Mouse (Mus musculus): ENCODE data around the gene Faah. TPM values are rescaled to one million over a fixed set of nuclear protein-coding genes. Genes with fewer than 3 reads are reported as not detected.
A peak's percentile ranks its signal among the peaks of the same experiment; 100 is the strongest.

Faah gene
- total RNA-seq, 1 experiment from 2014 or later, result 15.8 TPM

DNA sequence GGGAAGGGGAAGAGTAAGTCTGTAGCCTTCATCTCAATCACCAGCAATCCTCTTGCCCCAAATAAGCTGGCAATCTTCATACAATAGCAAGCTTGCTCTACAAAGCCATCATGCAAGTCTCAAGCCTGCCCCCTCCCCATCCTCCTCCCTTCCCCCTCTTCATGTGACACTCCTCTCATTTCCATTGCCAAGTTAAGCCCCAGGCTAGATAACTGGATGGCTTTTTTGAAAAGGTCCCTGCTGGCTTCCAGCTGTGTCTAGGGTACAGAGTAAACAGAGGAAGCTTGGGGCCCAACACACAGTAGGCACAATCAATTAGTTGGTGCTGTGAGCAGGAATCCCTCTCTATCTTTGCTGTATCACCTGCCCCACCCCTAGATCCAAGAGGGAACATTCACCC, 58.2 kb downstream of the Faah start:
- ATAC-seq (ENCODE audit: extremely low read depth, insufficient number of reproducible peaks, low FRiP score, poor library complexity, severe bottlenecking), result no peak

GRCm38 (mm10) chr4:115955494-115955775, 62.3 kb downstream of the Faah start:
- ATAC-seq (ENCODE audit: extremely low read depth, insufficient number of reproducible peaks, low FRiP score, poor library complexity, severe bottlenecking), result no peak

- no peak for ATAC-seq (ENCODE audit: extremely low read depth, insufficient number of reproducible peaks, low FRiP score, poor library complexity, severe bottlenecking)
Observed at GRCm38 (mm10) chr4:115954656-115955493, 62.9 kb downstream of the Faah start.

DNA sequence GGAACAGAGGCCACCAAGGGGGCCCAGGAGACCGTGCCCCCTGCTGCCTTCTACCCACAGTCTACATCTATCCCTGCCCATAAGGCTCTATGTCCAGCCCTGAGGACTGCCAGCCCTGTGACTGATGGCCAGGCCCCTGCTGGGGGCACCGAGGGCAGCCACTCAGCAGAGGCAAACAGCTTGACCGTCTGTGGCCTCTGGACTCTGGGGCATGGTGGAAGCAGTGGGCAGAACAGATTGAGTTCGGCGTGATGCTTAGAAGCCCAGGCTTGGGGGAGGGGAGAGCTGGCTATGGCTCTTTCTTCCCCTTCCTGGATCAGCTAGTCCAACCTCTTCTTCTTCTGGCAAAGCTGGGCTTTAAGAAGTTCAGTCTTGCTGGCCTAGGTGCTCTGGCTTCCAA, 64.2 kb downstream of the Faah start:
- ATAC-seq (ENCODE audit: extremely low read depth, insufficient number of reproducible peaks, low FRiP score, poor library complexity, severe bottlenecking), result no peak

- peak; percentile 51; the same call in 1 of the 2 replicates for ATAC-seq (ENCODE audit: extremely low read depth, insufficient number of reproducible peaks, low FRiP score, poor library complexity, severe bottlenecking)
Observed at GRCm38 (mm10) chr4:115952758-115953157, 65.0 kb downstream of the Faah start.

GRCm38 (mm10) chr4:115943669-115944314, 73.9 kb downstream of the Faah start:
- ATAC-seq (ENCODE audit: extremely low read depth, insufficient number of reproducible peaks, low FRiP score, poor library complexity, severe bottlenecking), result no peak

GRCm38 (mm10) chr4:115941242-115941820, 76.4 kb downstream of the Faah start:
- no peak for ATAC-seq (ENCODE audit: extremely low read depth, insufficient number of reproducible peaks, low FRiP score, poor library complexity, severe bottlenecking)

- no peak for ATAC-seq (ENCODE audit: extremely low read depth, insufficient number of reproducible peaks, low FRiP score, poor library complexity, severe bottlenecking)
Observed at GRCm38 (mm10) chr4:115940681-115941080, 77.0 kb downstream of the Faah start.

GRCm38 (mm10) chr4:115939295-115940102, 78.2 kb downstream of the Faah start, which contains the start of gene Dmbx1:
Dmbx1 (minus strand) TSS chr4:115939926.
- ATAC-seq (ENCODE audit: extremely low read depth, insufficient number of reproducible peaks, low FRiP score, poor library complexity, severe bottlenecking), result no peak

DNA sequence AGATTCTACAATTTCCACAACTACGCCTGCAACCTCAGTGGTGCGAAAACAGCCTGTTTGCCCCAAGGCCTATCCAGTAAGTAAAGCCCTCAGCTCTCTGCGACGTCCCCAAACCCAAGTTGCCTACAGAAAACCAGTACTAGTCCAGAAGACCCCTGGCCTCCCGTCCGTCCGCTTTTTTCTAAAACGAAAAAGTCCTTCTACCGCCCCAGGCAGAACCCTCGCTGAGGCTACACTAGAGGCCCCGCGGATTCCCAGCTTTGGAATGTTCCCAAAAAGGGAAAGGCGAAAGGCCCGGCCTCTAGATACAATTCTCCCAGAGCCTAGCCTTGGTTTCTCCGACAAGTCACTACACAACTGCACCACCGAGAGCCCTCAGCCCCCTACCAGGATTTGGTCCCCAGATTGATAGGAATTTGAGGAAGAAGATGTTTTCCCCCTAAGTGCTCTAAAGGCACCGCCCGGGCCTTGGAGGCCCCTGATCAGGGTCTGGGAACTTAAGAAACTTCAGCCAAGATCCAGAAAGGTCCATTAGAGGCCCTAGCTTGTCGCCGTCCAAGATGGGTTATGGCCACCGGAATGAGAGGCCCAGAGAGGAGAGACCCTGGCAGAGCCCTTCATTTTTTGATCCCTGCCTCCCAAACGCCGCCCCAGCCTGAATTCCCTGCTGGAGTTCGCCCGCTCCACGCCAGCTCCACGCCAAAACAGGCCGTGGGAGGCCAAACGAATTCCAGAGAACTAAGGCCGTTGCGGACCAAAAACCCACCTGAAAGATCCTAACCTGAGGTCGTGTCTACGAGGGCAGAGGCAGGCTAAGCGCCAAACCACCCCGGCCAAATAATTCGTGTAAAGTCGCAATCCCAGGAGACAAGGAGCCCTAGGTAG, 79.2 kb downstream of the Faah start:
- no peak for ATAC-seq (ENCODE audit: extremely low read depth, insufficient number of reproducible peaks, low FRiP score, poor library complexity, severe bottlenecking)

DNA sequence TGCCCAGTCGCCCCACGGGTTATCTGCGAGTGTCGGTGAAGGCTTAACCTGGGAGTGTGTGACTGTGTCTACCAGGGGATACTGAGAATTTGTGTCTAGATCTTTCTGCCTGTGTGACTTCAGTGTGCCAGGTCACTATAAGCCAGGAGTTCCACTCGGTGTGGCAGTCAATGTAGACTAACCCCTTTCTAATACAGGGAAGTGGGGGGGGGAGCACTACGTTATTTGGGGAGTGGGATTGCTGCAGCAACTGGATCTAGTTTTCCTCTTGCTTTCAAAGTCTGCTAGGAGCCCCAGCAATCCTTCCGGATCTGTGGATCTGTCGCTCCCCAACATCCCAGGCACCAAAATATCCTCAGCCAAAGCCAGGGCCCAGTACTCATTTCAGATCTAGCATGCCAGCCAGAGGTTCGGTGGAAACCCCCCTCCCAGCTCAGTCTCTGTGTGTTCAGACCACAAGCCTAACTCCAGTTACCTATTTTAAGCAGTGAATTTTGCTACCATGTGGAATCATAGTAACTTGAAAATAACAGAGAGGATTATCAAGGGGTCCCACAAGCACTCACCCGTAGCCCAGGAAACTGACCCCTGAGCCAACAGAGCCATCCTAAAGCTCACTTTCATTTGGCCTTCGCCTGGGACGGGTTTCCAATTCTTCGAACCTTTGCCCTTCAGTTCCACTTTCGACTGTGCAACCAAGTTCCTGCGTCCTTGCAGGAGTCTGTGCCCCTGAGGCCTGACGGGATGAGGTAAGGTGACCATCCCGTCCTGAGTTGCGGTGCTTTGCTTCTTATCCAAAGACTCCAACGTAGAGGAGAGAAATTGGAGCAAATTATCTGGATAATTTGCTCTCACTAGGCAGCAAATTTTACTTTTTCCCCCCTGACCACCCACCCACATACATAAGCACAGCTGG, 80.4 kb downstream of the Faah start:
- no peak for ATAC-seq (ENCODE audit: extremely low read depth, insufficient number of reproducible peaks, low FRiP score, poor library complexity, severe bottlenecking)

- no peak for ATAC-seq (ENCODE audit: extremely low read depth, insufficient number of reproducible peaks, low FRiP score, poor library complexity, severe bottlenecking)
Observed at GRCm38 (mm10) chr4:115936646-115937045, 81.1 kb downstream of the Faah start.

- no peak for ATAC-seq (ENCODE audit: extremely low read depth, insufficient number of reproducible peaks, low FRiP score, poor library complexity, severe bottlenecking)
Observed at GRCm38 (mm10) chr4:115935835-115936581, 81.7 kb downstream of the Faah start.

DNA sequence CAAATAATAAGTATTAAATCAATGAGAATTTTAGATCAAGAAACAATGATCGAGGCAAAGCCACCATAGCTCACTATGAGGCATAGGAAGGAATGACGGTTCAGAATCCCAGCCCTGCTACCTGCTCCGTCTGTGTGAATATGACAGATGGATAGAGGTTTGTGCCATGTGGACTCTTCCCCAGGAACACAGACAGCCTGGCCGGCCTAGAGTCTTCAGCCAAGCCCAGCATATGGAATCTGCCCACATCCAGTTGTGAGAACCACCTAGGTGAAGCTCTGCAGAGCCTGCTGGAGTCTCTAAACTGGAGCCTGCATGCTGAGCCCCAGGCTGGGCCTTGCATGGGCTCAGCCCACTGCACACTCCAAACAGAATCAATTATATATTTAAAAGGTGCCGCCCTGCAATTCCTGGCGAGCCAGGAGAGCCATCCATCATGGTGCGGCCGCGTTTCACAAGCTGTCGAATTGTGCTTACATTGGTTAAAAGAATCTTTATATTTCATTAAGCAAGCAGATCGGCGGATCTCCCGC, 86.1 kb downstream of the Faah start:
- ATAC-seq (ENCODE audit: extremely low read depth, insufficient number of reproducible peaks, low FRiP score, poor library complexity, severe bottlenecking), result no peak

- ATAC-seq (ENCODE audit: extremely low read depth, insufficient number of reproducible peaks, low FRiP score, poor library complexity, severe bottlenecking), result no peak
Observed at GRCm38 (mm10) chr4:115927637-115928036, 90.1 kb downstream of the Faah start.

DNA sequence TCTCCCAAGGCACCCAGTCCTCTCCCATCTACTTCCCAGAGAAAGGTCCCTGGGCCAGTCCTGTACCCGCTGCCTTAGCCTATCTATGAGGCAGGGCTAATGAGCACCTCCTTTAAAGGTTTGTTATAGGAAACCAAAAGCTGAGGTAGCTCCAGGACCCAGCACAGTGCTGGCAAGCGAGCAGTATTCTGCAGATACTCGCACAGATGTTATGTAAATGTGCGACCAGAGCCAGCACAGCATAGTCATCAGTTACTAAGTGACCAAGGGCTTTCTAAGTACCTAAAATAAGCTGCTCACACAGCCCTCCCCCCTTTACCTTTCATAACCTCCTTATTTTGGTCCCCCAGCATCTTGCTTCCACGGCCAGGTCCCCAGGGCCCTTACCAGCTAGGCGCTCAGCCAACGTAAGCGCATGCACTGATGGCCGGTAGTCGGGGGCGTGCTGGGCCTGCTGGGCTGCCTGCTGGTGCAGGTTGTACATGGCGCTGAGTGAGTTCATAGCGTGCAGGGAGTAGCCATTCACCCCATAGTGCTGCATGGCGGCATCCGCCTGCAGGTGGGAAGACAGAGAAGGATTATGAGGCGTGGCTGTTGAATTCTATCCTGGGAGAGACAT, 94.4 kb downstream of the Faah start:
- ATAC-seq (ENCODE audit: extremely low read depth, insufficient number of reproducible peaks, low FRiP score, poor library complexity, severe bottlenecking), result no peak

Data from neutrophil, adult 5-6 weeks (primary cell).